Mouse (Mus musculus) c-Kit-positive CD71-positive TER-119-positive erythroid progenitor cells, embryonic 14.5 days (primary cell): Measurements from ENCODE around the gene Grasp.

ENCODE experiments used
- DNase-seq: peaks from one replicate; pipeline ENCODE4 v3.0.0-alpha.2; 2013; ENCODE audit warnings: low spot score

Grasp gene

GRCm38 (mm10) chr15:101248029-101248710 is 24.2 kb downstream of the Grasp start:
- no peak for DNase-seq

GRCm38 (mm10) chr15:101250220-101250800 is 26.3 kb downstream of the Grasp start:
- DNase-seq = no peak

GRCm38 (mm10) chr15:101251930-101252329 is 27.9 kb downstream of the Grasp start:
- DNase-seq = no peak

DNA sequence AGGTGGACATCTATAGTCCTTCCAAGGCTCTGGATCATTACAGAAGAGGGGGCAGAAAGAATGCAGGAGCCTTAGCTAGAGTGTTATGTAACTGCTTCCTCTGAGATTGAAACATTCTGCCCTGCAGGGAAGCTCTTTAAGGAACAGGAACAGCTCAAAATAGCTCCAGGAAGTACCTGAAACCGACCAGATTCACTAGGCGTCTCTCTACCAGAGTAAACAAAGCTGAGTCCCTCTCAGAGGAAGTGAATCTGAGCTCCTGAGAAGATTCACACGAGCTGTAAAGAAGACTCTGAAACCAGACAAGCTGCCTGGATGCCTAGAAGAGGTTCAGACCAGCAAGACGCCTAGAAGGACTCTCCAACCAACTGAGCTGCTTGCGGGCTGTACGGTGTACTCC is 28.6 kb downstream of the Grasp start:
- DNase-seq = no peak

DNA sequence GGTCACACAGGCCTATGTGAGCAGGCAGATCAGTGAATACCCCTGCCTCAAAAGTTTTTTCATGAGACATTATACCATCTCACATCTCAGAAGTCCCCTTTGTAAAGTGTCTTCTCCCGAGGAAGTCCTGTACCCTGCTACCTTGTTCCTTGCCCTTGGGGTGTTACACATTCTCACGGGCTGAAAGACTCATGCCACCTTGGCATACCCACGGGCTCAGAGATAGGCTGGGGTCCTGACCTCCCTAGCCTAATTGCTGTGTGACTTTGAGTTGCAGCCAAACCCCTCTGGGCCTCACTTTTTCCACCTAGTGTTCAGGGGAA is 29.5 kb downstream of the Grasp start:
- DNase-seq = no peak

GRCm38 (mm10) chr15:101253886-101254795 is 30.2 kb downstream of the Grasp start, which contains the start of gene Nr4a1:
Gene Nr4a1 (plus strand): TSS chr15:101254269.
- no peak for DNase-seq

DNA sequence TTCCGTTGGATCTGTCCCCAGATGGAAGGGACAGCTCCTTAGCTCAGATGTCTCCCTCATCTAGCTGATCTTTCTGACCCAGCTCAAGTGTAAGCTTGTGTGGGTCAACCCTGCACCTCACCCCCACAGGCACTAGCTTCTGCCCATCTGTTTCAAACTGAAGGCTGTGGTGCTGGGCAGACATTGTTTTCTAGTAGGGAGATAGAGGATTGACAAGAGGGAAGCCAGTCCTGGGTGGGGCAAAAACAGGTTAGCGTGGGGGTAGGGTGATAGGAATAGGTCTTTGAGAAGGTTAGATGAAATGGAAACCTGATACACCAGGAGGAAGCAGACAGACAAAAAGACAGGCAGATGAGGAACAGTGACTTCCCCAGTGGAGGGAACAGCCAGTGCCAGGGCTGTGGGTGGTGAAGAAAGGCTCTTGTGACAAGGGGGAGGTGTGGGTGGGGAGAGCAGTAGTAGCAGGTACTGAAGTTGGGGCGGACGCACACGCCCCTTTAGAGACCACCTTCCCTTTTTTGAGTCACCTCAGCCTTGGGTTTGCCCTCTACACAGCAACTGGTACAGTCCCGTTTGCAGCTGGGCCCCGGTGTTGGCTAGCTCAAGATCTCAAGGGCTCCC is 32.0 kb downstream of the Grasp start:
- no peak for DNase-seq

- no peak for DNase-seq
Measured at GRCm38 (mm10) chr15:101256463-101257206, 32.6 kb downstream of the Grasp start.

DNA sequence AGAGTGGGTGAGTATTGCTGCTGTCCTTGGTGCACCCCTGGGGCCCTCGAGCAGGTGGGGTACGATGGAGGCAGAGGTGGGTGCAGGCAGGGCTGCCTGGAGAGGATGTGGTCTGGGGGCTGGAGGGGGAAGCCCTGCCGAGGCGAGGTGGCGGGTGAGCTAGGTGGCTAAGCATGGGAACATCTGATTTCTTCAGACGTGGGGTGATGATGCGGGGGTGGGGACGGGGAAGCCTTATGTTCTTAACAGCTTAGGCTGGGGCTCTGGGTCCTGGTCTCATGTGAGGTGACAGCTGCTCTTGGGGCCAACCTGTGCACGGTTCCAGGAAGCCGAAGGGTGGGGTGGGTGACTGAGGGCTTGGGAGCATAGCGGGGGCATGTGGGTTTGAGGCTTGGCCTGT is 34.4 kb downstream of the Grasp start:
- DNase-seq = no peak

- no peak for DNase-seq
Measured at GRCm38 (mm10) chr15:101259922-101260321, 35.9 kb downstream of the Grasp start.

DNA sequence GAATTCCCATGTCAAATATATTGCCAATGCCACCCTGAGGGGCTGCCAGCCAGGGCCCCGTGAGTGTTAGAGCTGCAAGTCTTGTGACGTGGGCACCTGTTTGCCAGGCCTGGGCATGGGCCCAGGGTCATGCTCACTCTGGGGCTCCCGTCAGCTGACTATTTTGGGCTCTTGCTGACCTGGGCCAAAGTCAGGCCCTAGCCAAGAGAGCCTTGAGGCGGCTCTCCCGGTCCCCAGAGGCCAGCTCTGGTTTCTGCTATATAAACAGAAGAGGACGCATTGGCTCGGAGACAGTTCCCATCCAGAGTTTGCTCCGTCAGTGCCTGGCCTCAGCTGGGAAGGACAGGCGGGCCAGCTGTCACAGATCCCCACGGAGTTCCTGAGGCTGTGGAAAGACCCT is 36.4 kb downstream of the Grasp start:
- no peak for DNase-seq

- DNase-seq = no peak
Measured at GRCm38 (mm10) chr15:101260874-101261622, 37.1 kb downstream of the Grasp start.

GRCm38 (mm10) chr15:101262502-101262901 is 38.5 kb downstream of the Grasp start:
- no peak for DNase-seq

DNA sequence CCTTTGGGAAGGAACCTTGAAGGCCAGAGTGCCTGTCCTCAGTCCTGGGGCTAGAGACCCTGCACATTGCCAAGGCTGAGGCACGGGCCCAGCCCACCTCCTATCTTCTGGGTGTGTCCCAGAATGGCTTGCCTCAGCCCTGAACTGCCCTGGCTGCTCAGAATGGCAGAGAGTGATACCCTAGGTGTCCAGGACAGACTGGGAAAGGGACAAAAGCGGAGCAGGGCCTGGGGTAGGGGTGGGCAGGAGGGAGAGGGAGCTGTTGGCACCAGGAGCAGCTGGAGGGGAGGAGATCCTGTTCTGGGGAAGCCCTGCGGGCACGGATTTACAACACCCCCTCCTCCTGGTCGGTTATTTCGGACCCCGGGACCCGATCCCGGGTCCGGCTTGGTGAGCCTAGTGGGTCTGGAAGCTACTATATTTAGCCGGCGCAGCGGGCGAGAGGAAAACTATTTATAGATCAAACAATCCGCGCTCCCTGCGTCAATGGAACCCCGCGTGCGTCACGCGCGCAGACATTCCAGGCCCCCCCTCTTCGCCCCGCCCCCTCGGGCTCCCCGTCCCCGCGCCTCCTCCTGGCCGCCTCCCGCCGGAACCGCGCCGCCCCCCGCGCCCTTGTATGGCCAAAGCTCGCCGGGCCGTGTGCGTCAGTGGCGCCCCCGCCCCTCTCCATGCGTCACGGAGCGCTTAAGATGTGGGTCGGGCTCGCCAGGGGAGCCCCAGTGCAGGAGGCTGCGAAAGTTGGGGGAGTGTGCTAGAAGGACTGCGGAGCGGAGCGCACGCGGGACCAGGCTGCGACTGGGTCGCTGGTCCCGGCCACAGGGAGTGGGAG is 42.4 kb downstream of the Grasp start:
- DNase-seq = no peak

- DNase-seq = no peak
Measured at GRCm38 (mm10) chr15:101267053-101268032, 43.4 kb downstream of the Grasp start.

DNA sequence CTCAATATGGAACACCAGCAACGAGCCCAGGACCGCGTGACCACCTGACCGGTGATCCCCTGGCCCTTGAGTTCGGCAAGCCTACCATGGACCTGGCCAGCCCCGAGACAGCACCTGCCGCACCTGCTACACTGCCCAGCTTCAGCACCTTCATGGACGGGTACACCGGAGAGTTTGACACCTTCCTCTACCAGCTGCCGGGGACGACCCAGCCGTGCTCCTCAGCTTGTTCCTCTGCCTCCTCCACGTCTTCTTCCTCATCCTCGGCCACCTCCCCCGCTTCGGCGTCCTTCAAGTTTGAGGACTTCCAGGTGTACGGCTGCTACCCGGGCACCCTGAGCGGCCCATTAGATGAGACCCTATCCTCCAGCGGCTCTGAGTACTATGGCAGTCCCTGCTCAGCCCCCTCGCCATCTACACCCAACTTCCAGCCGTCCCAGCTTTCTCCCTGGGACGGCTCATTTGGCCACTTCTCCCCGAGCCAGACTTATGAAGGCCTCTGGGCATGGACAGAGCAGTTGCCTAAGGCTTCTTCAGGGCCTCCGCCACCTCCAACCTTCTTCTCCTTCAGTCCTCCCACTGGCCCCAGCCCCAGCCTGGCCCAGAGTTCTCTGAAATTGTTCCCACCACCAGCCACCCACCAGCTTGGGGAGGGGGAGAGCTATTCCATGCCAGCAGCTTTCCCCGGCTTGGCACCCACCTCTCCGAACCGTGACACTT is 46.3 kb downstream of the Grasp start:
- no peak for DNase-seq

- no peak for DNase-seq
Measured at GRCm38 (mm10) chr15:101271107-101271506, 47.1 kb downstream of the Grasp start.

GRCm38 (mm10) chr15:101271513-101271912 is 47.5 kb downstream of the Grasp start:
- no peak for DNase-seq
